Mouse (Mus musculus) hematopoietic stem cell, adult 5-6 weeks (primary cell): Measurements from ENCODE around the gene Itga4. TPM values are rescaled to one million over a fixed set of nuclear protein-coding genes. Genes with fewer than 3 reads are reported as not detected.

Experiments used
- ATAC-seq, 2 experiments: fragments of 125-278 bp in 1 of 2; replicated peaks in 1 of 2; 2 replicates each; pipeline ENCODE4 v1.8.0; 2016 to 2017; ENCODE audit warnings: inconsistent platforms in 2 of 2, mild to moderate bottlenecking in 2 of 2, moderate number of reproducible peaks in 2 of 2, low read depth in 1 of 2, moderate TSS enrichment in 1 of 2; ENCODE audit not compliant: low FRiP score in 2 of 2, poor library complexity in 2 of 2, severe bottlenecking in 2 of 2, insufficient read depth in 1 of 2, low TSS enrichment in 1 of 2
- total RNA-seq: library from RNA; stranded (forward); fragments of 172-1452, 232-1000 nt; gene quantifications from 2 replicates; pipeline ENCODE4 v1.2.3, GENCODE M21; 2017

The Itga4 gene
- total RNA-seq, 1 experiment from 2014 or later: 117 TPM

DNA sequence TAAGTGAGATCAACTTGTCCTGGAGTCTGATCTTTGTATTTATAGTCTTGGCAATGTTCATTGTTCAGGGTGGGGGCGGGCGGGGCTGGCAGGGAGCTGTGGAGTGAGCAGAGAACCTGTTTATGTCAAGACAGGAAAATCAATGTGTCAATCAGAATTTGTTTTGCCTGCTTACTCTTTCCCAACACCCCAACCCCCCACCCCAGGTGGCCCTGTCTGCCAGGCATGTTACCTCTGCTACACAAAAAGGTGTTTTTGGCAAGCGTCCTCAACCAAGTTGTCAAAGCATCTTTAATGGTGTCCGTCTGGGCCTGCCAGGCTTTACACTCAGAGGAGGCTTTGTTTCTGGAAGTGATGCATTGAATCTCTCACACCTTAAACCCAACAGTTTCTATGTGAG, 59.9 kb downstream of the Itga4 start:
- ATAC-seq: no peak

DNA sequence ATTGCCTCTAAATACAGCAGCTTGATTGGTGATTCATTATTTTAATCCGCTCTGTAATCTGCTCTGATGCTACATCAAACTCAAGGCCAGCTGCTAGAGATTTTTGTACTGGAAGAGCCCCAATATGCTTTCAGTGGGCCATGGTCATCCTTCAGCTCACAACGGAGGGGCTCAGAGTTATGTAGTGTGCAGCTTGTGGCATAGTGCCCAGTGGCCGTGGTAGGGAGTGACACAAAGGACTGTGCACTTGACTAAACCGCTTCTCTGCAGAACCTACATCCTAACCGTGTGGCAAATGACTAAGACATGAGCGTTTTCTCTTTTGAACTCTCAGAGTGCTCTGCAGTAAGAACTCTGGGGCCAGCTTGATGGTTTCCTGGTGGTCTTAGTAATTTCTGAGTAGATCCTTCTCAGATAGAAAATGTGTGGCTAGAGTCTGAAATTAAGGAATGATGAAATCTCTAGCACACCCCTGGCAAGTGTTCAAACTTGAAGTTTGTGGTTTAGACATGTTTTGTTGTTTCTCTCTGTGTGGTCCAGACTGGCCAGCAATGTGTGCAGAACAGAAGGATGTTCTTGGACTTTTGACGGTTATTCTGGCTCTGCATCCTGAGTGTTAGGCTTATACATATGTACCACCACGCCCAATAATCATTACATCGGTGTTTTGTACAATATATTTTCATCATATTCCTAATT, 61.1 kb downstream of the Itga4 start:
- no peak for ATAC-seq

DNA sequence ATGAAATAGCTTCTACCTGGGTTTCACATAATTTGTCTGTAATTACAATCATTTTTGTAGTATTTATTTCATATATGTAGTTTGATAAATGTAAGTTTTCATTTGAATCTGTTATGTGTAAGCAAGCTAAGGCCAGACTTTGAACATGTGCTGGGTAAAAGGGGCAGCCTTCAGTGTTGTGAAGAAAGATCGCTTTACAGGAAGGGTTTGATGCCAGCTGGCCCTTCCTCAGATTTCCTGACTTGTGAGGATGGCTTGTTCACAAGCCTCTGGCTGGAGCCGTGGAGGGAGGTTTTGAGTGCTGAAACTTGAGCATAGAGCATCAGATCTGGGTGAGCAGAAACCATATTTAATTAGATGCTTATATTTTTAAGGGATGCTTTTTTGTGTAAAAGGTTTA, 72.9 kb downstream of the Itga4 start:
- ATAC-seq: no peak

DNA sequence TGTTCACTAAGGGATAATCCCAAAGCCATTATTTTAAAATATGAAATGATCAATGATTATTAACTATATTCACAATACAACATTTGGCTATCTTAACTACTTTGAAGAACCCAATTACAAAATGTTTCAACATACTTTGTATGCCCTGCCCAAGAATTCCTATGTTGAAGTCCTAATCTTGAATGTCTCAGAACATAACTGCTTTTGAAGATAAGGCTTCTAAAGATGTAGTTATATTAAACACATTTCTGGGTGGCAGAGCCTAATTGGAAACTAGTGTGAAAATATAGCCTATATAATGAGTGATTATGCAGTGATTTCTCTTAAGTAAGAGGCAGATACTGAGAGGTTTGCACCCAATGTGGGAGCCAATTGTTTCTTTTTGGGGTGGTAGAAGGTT, 79.4 kb downstream of the Itga4 start:
- ATAC-seq: no peak

DNA sequence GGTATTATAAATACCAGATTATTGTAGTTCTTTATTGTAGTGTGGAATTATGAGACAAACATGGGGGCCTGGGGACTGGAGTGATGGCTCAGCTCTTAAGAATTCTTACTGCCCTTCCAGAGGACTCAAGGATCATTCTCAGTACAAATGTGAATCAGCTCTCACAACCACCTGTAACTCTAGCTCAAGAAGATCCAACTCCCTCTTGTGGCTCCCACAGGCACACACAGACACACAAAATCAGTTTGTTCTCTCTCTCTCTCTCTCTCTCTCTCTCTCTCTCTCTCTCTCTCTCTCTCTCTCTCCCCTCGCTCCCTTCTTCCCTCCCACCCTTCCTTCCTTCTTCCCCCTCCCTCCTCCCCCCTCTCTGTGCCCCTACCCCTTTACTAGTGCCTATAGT, 80.9 kb downstream of the Itga4 start:
- no peak for ATAC-seq

DNA sequence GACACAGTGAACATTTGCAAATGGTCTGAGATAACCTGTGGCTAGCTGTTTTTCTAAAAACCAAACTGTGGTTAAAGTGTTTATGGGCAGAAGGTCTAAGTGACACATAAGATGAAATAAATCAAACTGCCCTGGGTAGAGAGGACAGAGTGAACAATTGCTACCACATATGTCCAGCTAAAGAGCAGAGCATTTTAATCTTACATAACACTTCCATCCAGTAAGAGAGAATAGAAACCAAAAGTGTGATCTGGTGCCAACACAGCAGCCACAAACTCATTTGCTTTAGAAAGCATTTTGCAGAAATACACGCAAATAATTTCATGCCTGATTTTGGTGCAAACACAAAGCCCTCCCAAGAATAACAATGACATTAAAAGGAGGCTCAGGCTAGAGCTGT, 83.8 kb downstream of the Itga4 start:
- ATAC-seq: peak; percentile 39 to 52; a peak in 2 of 4 replicates

DNA sequence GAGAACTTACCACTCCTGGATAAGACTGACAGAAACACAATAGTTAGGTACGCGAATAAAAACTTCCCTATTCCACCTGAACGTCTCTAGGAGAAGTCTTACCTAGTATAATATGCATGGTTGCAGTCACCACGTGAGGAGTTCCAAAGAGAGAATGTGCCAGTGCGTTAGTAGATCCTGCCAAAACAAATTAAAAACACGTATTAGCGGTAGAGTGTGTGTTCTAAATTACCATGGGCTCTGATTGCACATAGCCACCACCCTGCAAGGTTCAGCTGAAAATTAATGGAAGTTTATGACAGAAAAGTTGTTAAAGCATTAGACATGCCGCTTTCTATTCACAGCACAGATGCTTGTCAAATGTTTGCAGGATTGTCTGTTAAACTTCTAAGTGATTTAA, 87.9 kb downstream of the Itga4 start:
- ATAC-seq: no peak

DNA sequence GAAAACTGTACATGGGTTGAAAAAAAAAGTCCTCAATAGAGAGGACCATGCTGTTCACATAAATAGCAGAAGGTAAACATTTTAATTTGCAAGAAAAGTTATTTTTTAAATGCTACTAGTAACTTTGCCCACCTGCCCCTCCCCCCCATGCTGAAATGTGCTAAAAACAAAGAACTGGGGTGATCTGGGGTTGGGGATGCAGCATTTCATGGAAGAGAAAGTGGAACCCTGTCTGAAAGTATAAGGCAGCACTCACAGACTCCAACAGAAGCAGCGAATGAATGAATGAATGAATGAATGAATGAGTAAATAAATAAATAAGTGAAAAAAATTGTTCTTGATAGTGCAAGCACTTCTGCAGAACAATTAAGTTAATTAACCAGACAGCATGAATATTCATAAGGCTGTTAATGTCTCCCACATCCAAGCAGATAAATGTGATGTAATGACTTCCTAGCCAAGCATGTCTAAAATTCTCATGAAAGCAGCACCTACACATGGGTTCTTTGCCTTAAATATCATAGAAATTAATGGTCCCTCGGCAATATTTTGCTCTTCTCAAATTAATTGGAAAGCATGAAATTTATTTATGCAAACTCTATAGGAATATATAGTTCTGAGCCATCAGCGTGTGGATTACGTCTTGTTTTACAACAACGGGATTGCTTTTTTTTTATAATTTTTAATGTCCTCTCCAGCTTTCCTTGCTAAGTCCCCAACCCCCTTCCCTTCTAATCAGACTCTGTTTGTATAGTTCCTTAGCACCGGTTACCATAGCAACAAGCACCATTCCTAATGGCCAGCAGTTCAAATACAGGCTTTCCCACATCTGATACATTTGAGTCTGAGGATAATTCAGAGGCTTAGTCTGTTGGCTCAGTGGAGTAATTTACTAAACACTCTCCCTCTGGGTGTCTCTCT, 96.2 kb downstream of the Itga4 start:
- ATAC-seq: no peak

DNA sequence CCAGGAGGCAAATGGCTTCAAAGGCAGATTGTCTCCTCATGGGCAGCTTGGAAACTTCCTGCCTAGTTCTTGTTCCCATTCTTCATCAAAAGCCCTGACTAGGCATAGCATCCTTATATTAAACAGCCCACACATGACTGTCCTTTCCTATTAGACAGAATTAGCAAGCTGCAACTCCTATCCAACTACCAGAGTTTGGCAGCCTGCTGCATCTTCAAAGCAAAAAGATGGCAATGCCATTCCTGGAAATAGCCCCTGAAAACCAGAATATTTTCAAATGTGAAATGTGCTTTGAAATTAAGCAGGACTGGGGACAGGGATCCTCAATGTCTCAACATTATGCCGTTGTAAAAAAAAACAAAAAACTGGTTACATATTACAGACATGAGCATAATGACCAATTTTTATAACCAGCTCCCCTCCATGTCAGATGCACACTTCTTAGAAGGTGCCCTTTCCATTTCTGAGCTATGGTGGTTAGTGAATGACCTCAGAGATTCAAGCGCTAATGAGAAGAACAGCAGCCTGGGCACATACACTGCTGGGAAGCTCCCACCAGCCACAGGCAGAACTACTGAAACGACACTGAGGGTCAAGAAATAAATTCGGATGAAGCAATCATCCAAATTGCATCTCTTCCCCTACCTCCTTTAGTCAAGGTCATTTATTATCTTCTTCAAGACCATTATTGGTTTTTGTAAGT, 97.0 kb downstream of the Itga4 start:
- ATAC-seq: no peak

DNA sequence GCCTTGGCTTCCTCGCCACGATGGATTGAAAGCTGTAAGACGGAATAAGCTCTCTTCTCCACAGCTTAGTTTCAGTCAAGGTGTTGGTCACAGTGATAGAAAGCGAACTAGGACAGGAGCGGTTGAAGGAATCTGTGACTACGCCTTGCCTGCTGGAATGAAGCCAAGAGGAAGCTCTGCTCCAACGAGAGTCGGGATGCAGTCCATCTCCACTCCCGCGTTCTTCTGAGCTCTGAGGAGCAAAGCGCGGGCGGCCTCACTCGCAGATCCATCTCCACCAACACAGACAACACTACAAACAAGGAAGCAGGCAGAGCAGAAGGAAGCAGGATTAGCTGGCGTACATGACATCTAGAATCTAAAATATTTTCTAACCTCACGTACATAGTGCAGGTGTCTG, 99.5 kb downstream of the Itga4 start:
- no peak for ATAC-seq

DNA sequence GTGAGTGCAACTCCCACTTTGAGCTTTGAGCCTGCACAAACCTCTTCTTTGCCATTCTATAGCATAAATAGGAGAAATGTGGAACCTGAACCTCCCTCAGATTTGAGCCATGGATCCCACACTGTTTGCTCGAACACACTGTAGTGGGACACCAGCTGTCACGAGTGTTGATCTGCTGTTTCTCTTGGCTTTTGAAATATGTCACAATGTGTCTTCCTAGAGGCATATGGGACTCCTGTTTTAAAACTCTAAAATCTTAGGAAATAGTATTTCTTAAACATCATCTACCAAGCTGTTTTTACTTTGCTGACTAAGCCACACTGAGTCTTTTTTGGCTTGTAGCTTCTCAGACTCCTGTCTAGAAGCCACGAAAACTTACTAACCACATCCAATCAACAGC, 102.6 kb downstream of the Itga4 start:
- ATAC-seq: no peak

DNA sequence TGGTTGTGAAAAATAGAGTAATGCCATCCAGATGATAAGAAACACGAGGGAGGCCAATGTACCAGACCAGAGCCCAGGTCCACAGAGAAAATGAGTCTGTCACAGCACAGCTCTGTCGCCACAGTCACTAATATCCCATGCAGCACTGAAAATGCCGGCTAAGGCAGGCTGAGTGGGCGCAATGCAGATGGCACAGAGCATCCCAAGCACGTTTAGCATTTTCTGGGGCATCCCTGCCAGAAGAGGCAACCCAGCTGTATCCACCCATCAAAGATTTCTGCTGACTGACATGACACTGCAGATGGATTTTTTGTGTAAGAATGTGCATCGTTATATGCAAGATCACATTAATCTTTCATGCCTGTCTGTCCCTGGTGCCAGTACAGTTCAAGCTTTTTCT, 106.8 kb downstream of the Itga4 start:
- no peak for ATAC-seq

DNA sequence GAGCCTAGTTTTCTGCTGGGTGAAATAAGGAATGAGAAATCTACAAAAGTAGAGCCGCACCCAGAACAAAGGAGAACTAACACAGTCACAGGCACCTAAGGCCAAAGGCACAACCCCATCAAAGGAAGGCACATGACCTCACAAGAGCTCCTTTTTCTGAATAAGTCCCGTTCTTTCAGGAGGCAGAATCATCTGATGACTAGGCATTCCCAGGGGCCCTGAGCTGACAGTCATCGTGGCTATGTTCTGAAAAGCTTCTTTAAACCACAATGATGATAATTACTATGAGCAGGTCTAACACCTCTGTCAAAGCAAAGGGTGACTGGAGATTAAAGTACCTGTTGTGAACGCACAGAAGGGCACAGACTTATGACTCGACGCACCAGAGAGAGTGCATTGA, 108.7 kb downstream of the Itga4 start:
- no peak for ATAC-seq

DNA sequence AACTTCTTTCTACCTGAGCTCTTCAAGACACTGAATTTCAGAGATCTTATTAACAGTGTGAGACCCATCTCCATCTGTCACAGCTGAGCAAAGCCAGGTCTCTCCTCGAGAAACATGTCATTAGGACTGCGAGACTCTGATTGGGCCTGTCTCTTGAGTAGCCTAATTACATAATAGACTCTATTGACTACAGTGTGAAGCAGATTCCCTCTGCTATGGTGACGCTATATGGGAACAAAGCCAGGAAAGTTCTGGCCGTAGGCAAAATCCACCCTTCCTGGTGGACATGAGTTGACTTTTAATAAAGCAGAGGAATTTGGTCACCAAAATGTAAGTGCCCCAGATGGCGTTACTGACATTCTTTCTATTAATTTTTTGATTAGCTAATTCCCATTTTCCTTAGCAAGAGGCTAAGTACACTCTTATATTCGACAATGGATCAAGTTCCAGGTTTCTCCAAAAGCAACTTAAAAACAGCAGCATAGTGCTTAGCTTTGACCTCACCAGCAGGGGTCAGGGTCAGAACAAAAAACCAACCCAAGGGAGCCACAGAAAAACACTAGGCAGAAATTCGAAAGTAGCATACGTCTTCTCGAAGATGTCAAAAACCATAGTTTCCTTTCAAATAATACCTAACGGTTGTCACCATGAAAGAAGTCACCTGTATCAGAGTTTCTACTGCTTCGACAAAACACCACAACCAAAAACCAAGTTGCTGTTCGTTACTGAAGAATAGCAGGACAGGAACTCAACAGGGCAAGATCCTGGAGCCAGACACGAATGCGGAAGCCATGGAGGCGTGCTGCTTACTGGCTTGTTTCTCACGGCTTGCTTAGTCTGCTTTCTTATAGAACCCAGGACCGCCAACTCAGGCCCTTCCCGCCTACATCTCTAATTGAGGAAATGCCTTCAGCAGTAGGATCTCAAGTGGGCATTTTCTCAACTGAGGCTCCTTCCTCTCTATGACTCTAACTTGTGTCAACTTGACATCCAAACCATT, 112.5 kb downstream of the Itga4 start:
- ATAC-seq: 0 out of 4 replicates have a peak, but pooled peaks of 1 of the 2 experiments have one; percentile 37

DNA sequence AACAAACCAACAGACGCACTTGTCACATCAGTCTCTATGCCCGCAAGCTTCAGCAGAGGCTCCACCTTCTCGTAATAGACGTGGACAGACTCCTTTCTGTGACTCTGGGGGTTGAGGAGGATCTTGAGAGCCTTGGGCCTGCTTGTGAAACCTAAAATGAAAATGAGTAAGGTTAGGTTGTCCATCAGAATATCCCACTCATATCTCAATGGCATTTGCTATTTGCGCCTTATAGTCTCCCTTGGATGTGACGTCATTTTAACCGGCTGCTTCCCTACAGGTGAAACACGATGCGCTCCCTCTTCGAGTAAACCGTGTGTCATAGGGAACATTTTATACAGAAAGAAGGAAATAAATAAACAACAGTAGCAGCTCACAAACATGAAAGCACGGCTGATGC, 113.4 kb downstream of the Itga4 start:
- no peak for ATAC-seq

DNA sequence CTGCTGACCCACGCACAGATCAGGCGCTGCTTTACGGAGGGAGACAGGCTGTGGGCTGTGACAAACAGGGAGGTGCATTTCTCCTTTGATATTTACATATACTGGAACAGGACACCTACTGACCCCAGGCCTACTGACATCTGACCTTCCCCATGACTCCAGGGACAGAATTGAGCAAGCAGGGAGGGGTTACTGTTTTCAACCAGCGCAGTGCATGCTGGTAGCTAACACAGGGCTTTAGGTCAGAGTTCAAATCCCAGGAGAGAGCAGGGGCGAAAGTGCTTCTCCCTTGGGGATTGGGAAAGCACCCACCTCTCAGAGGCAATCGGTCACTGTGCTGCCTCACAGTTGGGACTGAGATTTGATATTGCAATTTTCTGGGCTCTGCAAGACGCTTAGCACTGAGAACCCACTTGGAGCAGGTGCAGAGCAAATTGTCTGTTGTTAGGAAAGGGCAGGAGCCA, 113.9 kb downstream of the Itga4 start:
- no peak for ATAC-seq

DNA sequence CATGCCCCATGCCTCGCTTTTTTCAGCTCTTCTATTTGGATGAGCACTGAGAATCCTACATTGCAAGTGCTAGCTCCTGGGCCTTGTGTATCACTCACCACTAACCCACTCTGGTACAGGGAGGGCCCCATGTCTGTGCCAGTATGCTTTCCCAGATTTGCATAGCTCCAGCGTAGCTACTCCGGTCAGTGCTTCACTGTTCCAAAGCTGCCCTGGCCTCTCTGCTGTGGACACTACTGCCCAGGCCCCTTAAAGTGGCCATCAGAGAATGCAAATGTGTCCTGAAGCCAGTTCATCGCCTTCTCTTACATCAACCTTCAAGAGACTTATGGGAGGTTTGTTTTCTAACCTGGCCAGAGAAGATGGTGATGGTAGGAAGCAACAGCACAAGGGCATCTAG, 114.7 kb downstream of the Itga4 start:
- no peak for ATAC-seq
